Mouse (Mus musculus): ENCODE measurements around the gene Gm5868.
"Not testable (repeated sequence)": the region's sequence is repeated elsewhere in the genome, so short reads cannot be mapped to it uniquely, and the experiment has no call there.

The Gm5868 gene

DNA sequence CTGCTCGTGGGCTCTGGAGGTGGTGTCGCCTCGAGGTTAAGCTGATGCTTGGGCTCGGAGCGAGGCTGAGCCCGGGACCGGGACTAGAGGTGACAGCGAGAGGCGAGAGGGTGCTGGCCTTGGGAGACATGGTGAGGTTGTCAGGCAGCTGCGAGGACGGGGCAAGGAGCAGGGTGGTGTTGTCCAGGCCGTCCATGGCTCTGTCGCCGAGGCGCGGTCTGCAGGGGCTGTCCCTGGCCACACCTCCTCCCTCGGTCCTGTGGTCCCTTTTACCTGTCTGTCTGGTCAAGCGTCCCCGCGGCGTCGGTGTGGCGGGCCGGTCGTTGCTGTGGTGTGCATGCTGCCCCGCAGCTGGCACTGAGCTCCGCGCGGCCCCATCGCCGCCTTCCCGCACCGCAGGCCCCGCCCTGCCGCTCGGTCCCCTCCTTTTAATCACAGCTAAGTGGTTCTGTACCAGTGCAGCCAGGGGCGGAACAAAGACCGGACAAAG lies at the start of gene Gm5868:
TSS of gene Gm5868 (minus strand) at position 360 of the 490 bp plus-strand sequence.
- no peak for DNase-seq (ENCODE audit: low read depth, low spot score)

DNA sequence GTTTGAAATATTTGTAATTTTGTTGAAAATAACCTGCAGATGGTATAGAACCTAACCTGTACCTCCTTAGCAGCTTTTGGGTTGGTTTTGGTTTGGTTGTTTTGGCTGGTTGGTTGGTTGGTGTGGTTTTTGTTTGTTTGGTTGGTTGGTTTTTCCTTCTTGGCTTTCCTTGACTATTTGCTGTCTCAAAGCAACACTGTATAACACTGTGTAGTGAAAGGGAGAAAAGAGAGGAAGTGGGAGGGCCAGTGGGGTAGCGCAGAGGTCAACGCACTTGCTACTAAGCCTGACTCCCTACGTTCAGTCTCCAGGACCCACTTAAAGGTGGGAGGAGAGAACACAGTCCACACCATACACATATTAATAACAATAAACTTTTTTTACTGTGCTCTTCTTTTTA lies 49.2 kb upstream of the Gm5868 start:
- DNase-seq (ENCODE audit: low read depth, low spot score) = no peak

DNA sequence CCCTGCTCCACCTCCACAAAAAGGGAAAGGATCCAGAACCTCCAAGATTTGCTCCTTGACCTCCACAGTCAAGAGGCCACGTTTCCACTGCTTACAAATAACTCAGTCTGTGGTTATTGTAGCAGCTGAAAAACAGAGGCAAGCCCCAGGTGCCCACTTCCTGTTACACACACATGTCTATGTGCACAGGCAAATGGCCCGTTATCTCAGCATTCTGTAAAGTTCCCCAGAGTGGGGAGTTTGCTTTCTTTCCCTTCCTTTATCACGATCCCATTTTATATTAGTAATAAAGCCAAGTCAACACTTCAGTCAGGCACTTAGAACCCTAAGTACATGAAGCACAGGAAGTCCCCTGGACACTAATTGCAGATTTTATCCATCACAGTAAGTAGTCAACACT lies 48.8 kb upstream of the Gm5868 start:
- no peak for DNase-seq (ENCODE audit: low read depth, low spot score)

DNA sequence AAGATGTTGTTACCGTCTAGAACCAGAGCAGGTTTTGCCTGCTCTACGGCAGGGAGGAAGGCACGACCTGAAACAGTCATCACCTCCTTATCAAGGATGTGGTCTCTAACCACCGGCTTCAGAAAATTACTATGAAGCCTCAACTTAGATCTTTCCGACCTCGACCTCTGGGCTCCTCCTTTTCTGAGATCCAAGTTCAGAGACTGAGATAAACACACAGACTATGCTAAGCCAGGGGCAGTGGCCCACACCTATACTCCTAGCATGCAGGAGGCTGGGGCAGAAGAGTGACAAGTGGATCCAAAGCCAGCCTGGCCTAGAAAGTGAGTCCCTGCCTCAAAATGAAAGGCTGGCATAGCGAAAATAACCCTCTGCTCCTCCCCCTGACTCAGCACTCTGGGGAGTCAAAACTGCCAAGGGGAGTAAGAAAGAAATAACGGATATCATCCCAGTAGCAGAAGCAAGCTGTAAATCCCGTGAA lies 47.5 kb upstream of the Gm5868 start:
- no peak for DNase-seq (ENCODE audit: low read depth, low spot score)

DNA sequence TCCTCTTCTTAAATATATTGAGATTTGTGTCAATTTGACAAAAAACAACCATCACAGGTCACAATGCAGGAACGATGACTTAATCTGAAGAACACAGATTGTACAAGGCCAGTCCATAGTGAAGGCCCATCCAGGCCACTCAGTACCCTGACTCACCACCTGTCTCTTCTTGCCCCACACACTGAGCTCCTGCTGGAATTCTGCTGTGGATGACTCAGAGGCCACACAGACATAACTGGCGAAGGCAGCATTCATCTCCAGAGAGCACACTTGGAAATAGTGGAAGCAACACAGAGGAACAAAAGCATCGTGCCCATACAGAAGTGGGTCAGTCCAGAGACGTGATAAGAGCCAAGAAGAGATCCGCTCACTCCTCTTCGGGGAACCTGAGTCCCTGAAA lies 42.7 kb upstream of the Gm5868 start:
- no peak for DNase-seq (ENCODE audit: low read depth, low spot score)

DNA sequence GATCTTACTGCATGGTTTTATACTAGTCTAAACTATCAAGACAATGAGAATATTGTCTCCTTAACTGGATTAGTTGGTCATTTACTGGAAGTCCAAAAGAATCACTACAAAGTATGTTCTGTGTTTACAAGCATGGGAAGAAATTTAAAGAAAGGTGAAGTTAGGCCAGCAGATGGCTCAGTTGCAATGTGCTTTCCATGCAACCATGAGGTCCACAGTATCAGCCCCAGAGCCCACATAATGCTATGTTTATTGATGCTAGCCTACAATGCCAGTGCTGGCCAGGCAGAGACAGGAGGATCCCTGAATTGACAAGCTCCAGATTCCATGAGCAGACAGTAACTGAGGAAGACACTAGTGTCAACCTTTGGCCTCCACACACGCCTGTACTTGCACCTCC lies 33.7 kb upstream of the Gm5868 start:
- DNase-seq (ENCODE audit: low read depth, low spot score) = no peak

DNA sequence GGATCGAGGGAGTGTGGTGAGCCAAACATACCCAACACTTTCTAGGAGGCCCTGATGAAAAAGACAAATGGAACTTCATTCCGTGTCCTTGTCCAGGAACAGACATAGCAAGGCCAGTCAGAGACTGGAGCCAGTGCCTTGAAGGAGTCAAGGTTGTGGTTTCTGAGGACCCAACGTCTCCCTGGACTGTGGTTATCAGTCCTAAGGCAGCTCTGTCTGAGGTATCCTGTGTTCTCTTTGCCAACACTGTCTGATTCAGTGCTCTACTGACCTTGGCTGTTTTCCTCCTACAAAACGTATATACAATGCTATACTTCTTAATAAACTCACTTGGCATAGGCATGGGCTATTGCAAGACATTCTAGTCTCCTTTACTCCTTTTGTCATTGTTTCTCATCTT lies 30.1 kb upstream of the Gm5868 start:
- DNase-seq (ENCODE audit: low read depth, low spot score) = no peak

DNA sequence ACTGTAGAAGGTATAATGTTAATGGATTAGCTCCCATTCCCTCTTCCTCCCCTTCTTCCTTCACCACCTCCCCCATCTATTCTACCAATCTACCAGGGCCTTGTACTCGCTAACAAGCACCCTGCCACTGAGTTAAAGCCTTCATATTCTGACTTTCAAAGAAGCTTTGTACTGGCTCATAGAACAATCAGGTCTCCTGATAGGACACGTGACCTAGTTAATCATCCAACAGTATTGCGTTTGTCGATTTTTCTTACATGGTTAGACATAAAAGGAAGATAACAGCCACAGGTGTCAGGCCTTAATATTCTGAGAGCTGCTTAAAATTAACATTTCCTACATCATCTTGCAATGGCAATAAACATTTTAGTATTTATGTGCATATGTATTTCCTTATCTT lies 15.8 kb upstream of the Gm5868 start:
- no peak for DNase-seq (ENCODE audit: low read depth, low spot score)

DNA sequence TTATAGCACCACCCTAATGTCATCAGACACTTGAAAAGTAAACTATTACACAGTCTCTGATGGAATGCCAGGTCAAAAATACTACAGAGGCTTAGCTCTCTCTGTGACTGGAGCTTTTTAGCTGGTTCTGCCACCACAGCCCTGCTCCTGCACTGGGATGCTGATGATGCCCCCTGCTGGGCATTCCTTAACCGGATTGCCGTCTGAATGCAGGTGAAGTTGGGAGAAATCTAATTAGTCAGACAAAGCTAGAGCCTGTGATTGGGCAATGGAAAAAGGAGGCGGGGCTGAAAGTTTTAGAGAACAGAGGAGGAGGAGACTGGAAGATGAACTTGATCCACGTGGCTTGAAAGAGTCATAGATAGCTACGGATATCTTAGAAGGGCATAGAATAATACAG lies 13.7 kb upstream of the Gm5868 start:
- peak; percentile 89 for DNase-seq (ENCODE audit: low read depth, low spot score)

DNA sequence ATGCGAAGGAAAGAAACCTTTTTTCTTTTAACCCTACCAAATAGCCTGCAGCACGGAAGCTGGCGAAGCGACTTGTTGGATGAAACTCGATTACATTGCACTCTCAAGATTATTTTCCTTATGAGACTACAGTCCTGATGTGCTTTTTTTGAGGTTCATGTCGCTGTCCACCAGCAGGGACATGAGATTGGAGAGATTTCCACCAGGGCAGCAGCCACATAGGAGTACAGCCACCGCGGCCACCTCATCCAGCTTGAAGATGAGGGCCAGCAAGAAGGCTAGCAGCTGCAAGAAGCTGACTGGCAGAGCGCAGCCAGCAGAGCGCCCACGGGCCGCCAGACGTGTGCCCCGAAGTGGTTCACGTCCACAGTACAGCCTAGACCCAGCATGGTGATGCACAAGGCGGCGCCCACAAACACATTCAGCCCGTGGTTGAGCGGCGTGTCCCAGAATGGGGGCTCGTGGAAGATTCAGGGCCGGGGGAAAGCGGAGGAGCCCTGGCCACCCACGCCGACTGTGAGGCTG lies 622 bp downstream of the Gm5868 start:
- DNase-seq (ENCODE audit: low read depth, low spot score) = not testable (repeated sequence)

DNA sequence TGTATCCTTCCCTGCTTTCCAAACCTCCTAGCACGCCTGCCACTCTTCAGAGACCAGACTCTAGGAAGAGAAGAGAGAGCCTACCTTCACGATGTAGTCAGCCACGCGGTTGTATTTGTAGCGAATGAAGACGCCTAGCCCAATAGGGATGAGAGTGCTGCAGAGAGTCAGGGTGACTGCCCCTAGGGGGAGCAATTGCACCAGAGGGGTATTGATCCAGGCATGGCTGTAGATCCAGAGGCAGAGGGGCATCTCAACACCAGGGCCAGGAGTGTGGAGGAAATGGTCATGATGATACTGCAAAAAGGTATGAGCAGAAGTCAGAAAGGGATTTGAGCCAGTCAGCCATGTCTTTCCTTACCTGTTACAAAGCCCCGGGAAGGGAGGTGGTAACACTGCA lies 1.2 kb downstream of the Gm5868 start:
- peak; percentile 42 for DNase-seq (ENCODE audit: low read depth, low spot score)

DNA sequence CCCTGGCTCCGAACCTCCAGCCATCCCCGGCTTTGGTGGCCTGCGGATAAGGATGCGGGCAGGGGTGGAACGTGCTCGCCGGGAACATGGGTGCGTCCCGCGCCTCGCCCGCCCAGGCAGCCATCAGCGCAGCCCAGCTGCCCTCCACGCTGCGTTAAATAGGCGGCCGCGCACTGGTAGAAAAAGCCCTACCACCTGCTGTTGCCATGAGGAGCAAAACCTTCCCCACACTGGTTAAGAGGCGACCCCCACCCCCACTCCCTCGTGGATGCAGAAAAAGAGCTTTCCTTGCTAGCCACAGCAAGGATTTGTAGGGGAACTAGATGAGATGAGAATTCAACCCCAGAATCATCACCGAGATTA lies 6.4 kb downstream of the Gm5868 start, which contains the start of gene Zar1:
TSS of gene Zar1 (minus strand) at position 285 of the 363 bp plus-strand sequence.
- DNase-seq (ENCODE audit: low read depth, low spot score) = not testable (repeated sequence)

DNA sequence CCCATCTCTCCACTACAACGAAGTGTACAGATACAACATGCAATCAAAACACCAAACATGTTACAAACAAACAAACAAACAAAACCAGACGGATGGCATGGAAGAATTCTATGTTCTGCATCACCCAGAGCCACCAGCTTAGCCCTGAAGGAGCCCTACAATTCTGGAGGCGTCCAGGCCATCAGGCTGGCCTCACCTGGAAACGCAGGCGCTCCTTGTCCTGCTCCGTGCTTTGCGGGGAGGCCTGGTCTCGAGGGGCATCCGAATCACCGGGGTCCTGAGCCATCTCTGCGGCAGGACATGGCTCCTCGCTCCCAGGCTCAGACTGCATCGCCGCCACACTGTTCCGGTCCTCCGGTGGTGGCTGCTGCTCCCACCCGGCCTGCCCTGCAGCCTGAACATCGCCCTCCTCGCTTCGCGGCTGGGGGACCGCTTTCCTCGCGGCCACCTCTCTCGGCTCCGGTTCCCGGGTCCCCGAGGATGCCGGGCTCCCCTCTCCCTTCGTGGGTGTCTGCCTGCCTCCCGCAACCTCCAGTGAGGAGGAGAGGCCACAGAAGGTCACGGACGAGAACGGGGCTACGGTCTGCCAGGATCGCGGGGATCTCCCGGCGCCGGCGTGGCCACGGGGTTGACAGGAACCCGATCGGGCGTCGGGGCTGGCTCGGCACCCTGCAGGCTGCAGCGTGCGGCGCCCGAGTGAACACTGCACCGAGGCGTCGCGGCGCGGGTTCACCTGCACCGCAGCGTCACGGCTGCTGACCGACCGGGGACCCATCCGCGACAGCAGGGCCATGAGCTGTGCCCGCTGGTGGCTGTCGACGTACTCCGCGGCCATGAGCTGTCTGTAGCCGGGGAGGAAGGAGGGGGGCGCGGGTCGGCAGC lies 7.0 kb downstream of the Gm5868 start:
- not testable (repeated sequence) for DNase-seq (ENCODE audit: low read depth, low spot score)

DNA sequence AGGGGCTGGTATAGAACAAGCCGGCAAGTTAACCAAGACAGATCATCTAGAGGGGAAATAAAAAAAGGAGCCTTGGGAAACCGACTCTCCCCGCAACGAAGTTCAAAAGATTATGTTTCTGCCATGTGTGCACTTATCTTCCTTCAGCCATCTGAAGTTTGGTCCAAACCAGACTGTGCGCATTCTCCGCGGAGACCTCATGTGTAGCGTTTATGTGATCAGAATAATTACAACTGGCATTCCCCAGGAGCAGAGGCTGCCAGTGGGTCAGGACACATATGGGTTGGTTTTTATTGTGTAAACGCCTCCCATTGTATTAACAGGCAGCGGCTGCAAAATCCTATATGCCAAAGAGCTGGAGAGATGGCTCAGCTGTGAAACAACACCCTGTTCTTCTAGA lies 7.8 kb downstream of the Gm5868 start:
- DNase-seq (ENCODE audit: low read depth, low spot score) = not testable (repeated sequence)

DNA sequence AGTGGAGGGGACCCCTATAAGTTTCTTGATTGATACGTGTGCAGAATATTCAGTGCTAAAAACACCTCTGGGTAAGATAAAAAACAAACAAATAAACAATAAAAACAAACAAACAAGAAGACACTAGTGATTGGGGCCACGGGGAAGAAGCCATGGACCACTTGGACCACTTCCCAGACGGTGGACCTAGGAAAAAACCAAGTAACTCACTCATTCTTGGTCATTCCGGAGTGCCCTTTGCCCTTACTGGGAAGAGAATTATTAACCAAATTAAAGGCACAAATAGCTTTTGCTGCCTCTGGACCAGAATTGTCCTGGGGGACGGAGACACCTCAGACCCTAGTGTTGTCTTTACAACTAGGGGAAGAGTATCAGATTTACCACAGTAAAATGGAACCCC lies 21.7 kb downstream of the Gm5868 start:
- no peak for DNase-seq (ENCODE audit: low read depth, low spot score)

DNA sequence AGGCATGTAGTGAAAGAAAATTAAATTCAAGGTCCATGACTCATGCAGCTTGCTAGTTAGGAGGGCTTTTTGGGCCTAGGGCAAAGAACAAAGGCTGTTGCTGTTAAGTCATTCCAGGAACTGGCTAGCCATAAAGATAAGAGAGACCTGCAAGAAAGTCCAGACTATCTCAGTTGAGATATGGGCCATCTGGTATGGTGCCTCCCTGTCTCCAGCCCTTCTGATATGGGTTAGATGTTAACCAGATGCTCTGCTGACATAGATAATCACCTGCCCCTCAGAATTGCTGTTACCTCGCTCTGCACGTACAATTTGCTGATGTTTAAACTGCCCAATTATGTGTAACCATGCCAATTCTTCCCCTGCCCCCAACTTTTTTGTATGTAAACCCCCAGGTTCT lies 24.2 kb downstream of the Gm5868 start:
- not testable (repeated sequence) for DNase-seq (ENCODE audit: low read depth, low spot score)

DNA sequence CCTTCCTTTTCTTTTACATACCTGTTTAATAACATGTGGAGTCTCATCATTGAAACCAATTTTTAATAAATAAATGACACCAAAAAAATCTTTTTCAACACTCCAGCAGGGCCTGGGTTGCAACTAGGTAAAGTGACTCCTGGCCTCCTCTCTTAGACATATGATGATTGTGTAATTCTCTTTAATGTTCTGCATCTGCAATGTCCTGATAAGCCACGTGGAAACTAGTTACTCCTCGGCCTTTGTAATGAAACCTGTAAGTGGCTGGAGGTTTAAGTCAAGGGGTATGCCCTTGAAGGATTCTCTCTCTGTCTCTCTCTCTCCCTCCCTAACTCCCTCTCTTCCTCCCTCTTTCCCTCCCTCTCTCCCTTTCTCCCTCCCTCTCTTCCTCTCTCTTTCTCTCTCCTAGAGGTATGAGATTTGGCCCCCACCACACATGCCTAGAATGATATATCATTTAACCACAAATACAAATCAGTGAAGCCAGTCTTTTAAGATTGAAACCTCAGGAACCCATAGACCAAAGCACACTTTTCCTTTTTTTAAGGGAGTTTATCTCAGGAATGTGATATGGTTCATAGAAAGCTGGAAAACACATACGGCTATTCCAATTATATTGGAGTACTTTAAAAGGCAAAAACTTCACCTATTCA lies 26.2 kb downstream of the Gm5868 start:
- no peak for DNase-seq (ENCODE audit: low read depth, low spot score)

DNA sequence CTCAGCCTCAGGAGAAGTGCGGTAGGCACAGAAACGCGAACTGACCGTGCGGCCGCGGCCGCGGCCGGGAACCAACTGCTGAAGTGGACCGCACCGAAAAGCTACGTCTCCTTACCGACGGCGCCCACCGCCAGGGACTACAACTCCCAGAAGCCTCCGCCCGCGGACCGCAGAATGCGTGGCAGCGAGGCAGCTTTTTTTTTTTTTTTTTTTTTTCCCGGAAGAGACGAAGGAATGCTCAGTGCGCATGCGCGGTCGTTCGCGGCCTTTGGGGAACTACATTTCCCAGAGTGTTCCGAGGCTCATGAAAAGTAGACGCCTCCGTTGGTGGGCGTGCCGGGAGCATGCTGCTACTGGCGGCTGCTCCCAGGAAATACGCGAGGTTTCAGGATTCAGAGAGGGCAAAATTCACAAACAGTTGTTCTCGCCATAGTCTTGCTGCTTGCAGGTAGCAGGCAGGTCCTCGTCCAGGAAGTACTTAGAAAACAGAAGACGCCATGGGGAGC lies 27.8 kb downstream of the Gm5868 start, which contains the start of gene Nfxl1:
TSS of gene Nfxl1 (minus strand) at position 141 of the 506 bp plus-strand sequence.
- peak; percentile 99 for DNase-seq (ENCODE audit: low read depth, low spot score)

DNA sequence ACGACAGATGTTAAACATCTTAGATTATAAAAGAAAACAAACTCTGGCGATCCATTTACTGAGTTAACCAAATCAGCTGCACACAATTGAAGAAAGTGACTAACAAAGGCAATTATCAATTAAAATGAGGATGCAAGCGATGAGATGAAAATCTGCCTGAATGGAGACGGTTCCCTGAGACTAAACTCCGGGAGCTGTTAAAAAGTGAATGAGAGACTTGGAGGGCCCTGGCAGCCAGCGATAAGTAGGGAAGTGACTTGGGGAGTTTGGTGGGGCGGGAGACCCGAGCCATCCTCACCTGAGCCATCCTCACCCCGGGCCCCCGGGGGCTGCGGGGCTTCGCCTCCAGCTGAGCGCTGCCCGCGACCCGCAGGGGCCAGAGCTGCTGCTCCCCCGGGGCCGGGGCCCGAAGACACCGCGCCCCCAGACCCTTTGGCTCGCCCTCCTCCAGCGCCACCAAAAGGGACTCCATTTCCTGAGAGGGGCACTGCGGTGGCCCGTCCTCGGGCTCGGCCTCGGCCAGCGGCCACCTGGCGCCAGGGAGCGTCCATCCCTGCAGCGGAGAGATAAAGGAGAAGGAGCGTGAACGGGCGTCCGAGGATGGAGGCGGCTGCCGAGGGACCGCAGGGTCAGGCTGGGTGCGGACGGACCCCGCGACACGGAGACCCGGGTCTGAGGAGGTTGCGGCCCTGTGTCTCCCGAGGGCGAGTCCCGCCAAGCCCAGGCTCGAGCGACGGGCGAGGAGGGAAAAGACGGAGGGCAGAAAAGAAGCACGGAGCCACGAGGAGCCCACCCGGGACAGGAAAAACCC lies 28.4 kb downstream of the Gm5868 start:
- peak; percentile 21 for DNase-seq (ENCODE audit: low read depth, low spot score)

DNA sequence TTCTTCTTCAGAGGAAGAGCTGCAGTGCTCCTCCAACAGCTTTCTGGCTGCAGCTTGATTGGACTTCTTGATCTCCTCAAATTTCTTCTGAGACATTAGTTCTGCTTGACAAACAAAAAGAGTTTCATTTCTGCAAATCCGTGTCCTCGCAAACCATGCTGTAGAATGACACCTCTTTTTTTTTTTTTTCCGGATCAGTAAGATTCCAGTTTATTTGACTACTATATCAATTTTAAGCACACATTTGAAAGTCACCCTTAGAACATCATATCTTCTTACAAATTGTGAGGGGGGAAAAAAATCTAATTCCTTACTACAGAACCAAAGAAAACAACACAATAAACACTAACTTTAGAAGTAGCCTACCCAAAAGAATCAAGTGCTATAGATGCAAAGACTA lies 31.1 kb downstream of the Gm5868 start:
- DNase-seq (ENCODE audit: low read depth, low spot score) = no peak

DNA sequence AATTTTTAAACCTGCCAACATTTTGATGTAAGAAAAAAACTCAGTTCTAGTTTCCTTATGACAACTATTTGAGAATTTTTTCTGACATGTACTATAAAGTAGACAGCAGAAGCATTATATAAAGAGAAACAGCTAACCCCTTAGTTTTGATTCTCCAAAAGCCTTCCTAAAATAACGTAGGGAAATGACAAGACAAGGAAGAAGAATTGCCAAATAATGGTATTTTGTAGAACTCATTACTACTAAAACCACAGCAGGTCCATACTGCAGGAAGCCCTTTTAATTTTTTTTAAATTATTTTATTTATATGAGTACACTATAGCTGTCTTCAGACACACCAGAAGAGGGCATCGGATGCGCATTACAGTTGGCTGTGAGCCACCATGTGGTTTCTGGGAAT lies 36.1 kb downstream of the Gm5868 start:
- DNase-seq (ENCODE audit: low read depth, low spot score) = no peak
